In genomic region chr9:48495548-48495932, GRCm38 (mm10) we compare ENCODE assay signal across 8 mouse cellular contexts. TPM values are rescaled to one million over a fixed set of nuclear protein-coding genes. Genes with fewer than 3 reads are reported as not detected.
DNase-seq lines count a peak whose midpoint lies in the region; ATAC-seq and TF ChIP-seq lines count a peak whose summit lies in the region.

No protein-coding gene starts in this region.

- WGBS in limb, embryonic 15.5 days: 2% methylated on average over 34 of the region's 34 CpGs
- 4% methylated on average over 34 of the region's 34 CpGs for WGBS in olfactory bulb, adult 2 months

- no peaks in the 10 kb centered on the region for H3K27me3 ChIP-seq in C2C12 (ENCODE audit: control insufficient read depth, insufficient read depth, insufficient read length)
- peaks cover 8% of the 10 kb centered on the region for H3K27me3 ChIP-seq in erythroblast, embryonic 14.5 days (ENCODE audit: control insufficient read depth)
- H3K27me3 ChIP-seq in limb, embryonic 15.5 days: 0 out of 2 replicates have a peak, but pooled peaks cover 3% of the 10 kb centered on the region

- peaks cover 30% of the 10 kb centered on the region for H3K79me3 ChIP-seq in C2C12 (ENCODE audit: low read depth)

- peaks cover 33% of the 10 kb centered on the region for H3K36me3 ChIP-seq in C2C12 (ENCODE audit: control insufficient read depth, insufficient read depth)
- peaks cover 32% of the 10 kb centered on the region for H3K36me3 ChIP-seq in erythroblast, embryonic 14.5 days (ENCODE audit: control insufficient read depth)
- H3K36me3 ChIP-seq in limb, embryonic 15.5 days: peaks cover 26% of the 10 kb centered on the region

- peak overlapping the region; percentile 66 for H3K9ac ChIP-seq in limb, embryonic 15.5 days

- peak overlapping the region; percentile 72 for H3K4me2 ChIP-seq in limb, embryonic 15.5 days

- no peak for TF ChIP-seq POLR2A in olfactory bulb, adult 2 months (IDR thresholded peaks at IDR 0.05; ENCODE audit: insufficient read depth, low read depth, low read length)

- no peak for TF ChIP-seq CTCF in C2C12 (IDR thresholded peaks at IDR 0.05; ENCODE audit: control insufficient read depth, insufficient read depth, insufficient read length)
- TF ChIP-seq CTCF in olfactory bulb, adult 2 months (IDR thresholded peaks at IDR 0.05; ENCODE audit: insufficient read depth, low read depth, low read length): no peak

- DNase-seq in frontal cortex, postnatal 25 days (ENCODE audit: low spot score in 2 of 2): no peak
- DNase-seq in layer of hippocampus, postnatal 10 days (ENCODE audit: low spot score in 2 of 2): no peak
- DNase-seq in adipocyte (ENCODE audit: low spot score): no peak

- H3K79me2 ChIP-seq in C2C12 (ENCODE audit: control insufficient read depth, insufficient read depth): peaks cover 37% of the 10 kb centered on the region

- H3ac ChIP-seq in C2C12 (ENCODE audit: control insufficient read depth, insufficient read length, low read depth): peak overlapping the region; percentile 86

- ATAC-seq in frontal cortex, adult (ENCODE audit: low TSS enrichment): peak; percentile 55
- peak; percentile 53; the same call in 1 of the 2 replicates for ATAC-seq in limb, embryonic 15.5 days (ENCODE audit: insufficient number of reproducible peaks, low FRiP score, low TSS enrichment, low read depth)

- peak overlapping the region; percentile 93 for H3K27ac ChIP-seq in limb, embryonic 15.5 days
- peak overlapping the region; percentile 91 for H3K27ac ChIP-seq in olfactory bulb, adult 2 months (ENCODE audit: insufficient read depth, low read depth, low read length)

- H3K4me3 ChIP-seq in C2C12 (ENCODE audit: insufficient read depth, poor library complexity, severe bottlenecking): peak overlapping the region; percentile 53
- H3K4me3 ChIP-seq in erythroblast, embryonic 14.5 days (replicated peaks): peak overlapping the region; percentile 89
- H3K4me3 ChIP-seq in limb, embryonic 15.5 days: peak overlapping the region; percentile 92
- H3K4me3 ChIP-seq in olfactory bulb, adult 2 months (ENCODE audit: insufficient read depth, low read depth, low read length): peak overlapping the region; percentile 86

- H3K4me1 ChIP-seq in erythroblast, embryonic 14.5 days (ENCODE audit: control insufficient read depth): peaks cover 27% of the 10 kb centered on the region
- peaks cover 10% of the 10 kb centered on the region for H3K4me1 ChIP-seq in limb, embryonic 15.5 days
- H3K4me1 ChIP-seq in olfactory bulb, adult 2 months (ENCODE audit: control insufficient read depth, insufficient read depth, low read length): 0 out of 2 replicates have a peak, but pooled peaks cover 2% of the 10 kb centered on the region

- H3K9me3 ChIP-seq in erythroblast, embryonic 14.5 days (ENCODE audit: control insufficient read depth, low read length): no peaks in the 10 kb centered on the region
- H3K9me3 ChIP-seq in limb, embryonic 15.5 days: no peaks in the 10 kb centered on the region

TF ChIP-seq in C2C12, 6 proteins besides CTCF, POLR2A, EP300 and RAD21:
- TF ChIP-seq MAX (IDR thresholded peaks at IDR 0.05) (no peak), USF1 (IDR thresholded peaks at IDR 0.05; ENCODE audit: low read depth) (no peak), CEBPB (IDR thresholded peaks at IDR 0.05; ENCODE audit: low read depth) (no peak), FOSL1 (IDR thresholded peaks at IDR 0.05; ENCODE audit: insufficient read depth, low read length, poor library complexity, severe bottlenecking) (no peak), MYOD1 (IDR thresholded peaks at IDR 0.05; ENCODE audit: control insufficient read depth, insufficient read length, low read depth) (no peak), MYOG (IDR thresholded peaks at IDR 0.05; ENCODE audit: control insufficient read depth, extremely low read depth, insufficient read length) (no peak)

RNA-seq across cellular contexts. Expression of gene Gm5617, which starts 0.3 kb away (rescaled TPM):
- 23.1 TPM for polyA plus RNA-seq in C2C12 (2012; fragmentation: generic; extraction: Trizol)
- 7.7 and 11.6 TPM in 2 replicates for polyA plus RNA-seq in erythroblast, embryonic 14.5 days (2012)
- 27.3 and 31.2 TPM in 2 replicates for polyA plus RNA-seq in limb, embryonic 15.5 days (2015; fragmentation: Nextera tagmentation; extraction: Ambion mirVana)
- not detected in 2 replicates for polyA plus RNA-seq in olfactory bulb, adult 2 months (2012; ENCODE audit: insufficient read depth, insufficient read length, low replicate concordance, missing spikeins)
- 10 to 100 TPM in 1 of 2 experiments, 1 to 10 TPM in 1; 9.8 to 11.5 TPM for total RNA-seq in layer of hippocampus, postnatal 10 days (2021)

RNA-seq across cellular contexts. Expression of gene Rbm7, which starts 0.4 kb away (rescaled TPM):
- polyA plus RNA-seq in C2C12 (2012; fragmentation: generic; extraction: Trizol): 21.0 TPM
- polyA plus RNA-seq in erythroblast, embryonic 14.5 days (2012): 0.88 and 1.6 TPM in 2 replicates
- 123 and 125 TPM in 2 replicates for polyA plus RNA-seq in limb, embryonic 15.5 days (2015; fragmentation: Nextera tagmentation; extraction: Ambion mirVana)
- not detected in 2 replicates for polyA plus RNA-seq in olfactory bulb, adult 2 months (2012; ENCODE audit: insufficient read depth, insufficient read length, low replicate concordance, missing spikeins)
- total RNA-seq in layer of hippocampus, postnatal 10 days (2021): 10 to 100 TPM; 37.4 to 39.3 TPM

RNA-seq across cellular contexts. Expression of gene Rexo2, which starts 15.1 kb away (rescaled TPM):
- 234 TPM for polyA plus RNA-seq in C2C12 (2012; fragmentation: generic; extraction: Trizol)
- 5.0 and 8.3 TPM in 2 replicates for polyA plus RNA-seq in erythroblast, embryonic 14.5 days (2012)
- polyA plus RNA-seq in limb, embryonic 15.5 days (2015; fragmentation: Nextera tagmentation; extraction: Ambion mirVana): 153 and 154 TPM in 2 replicates
- not detected in 2 replicates for polyA plus RNA-seq in olfactory bulb, adult 2 months (2012; ENCODE audit: insufficient read depth, insufficient read length, low replicate concordance, missing spikeins)
- 100 to 1,000 TPM in 1 of 2 experiments, 10 to 100 TPM in 1; 97.1 to 103 TPM for total RNA-seq in layer of hippocampus, postnatal 10 days (2021)
